Mouse (Mus musculus): ENCODE measurements around the gene Tmbim1. TPM values are rescaled to one million over a fixed set of nuclear protein-coding genes. Genes with fewer than 3 reads are reported as not detected.

Tmbim1 gene
- polyA plus RNA-seq, 2 experiments: 41.7 to 48.0 TPM

- peaks cover 29% of the 10 kb centered on the region for H3K4me1 ChIP-seq (ENCODE audit: control insufficient read depth, insufficient read depth, low read length)
Measured at GRCm38 (mm10) chr1:74294090-74294643, 11.3 kb downstream of the Tmbim1 start.

GRCm38 (mm10) chr1:74293306-74293960, 12.0 kb downstream of the Tmbim1 start:
- H3K27ac ChIP-seq (replicated peaks; ENCODE audit: low read depth, low read length): no peak overlapping the region
- no peak overlapping the region for H3K4me3 ChIP-seq (replicated peaks; ENCODE audit: low read length)
- no peak for DNase-seq (ENCODE audit: low spot score)
- no peaks in the 10 kb centered on the region for H3K27me3 ChIP-seq (ENCODE audit: control insufficient read depth, insufficient read depth, low read length)
- H3K9ac ChIP-seq (ENCODE audit: low read depth, low read length, severe bottlenecking): no peak overlapping the region
- H3K4me2 ChIP-seq (replicated peaks; ENCODE audit: low read depth, low read length, severe bottlenecking): no peak overlapping the region
- no peak for ATAC-seq (ENCODE audit: low FRiP score, low read depth)
- H3K36me3 ChIP-seq (ENCODE audit: control insufficient read depth, insufficient read depth, low read length): peaks cover 54% of the 10 kb centered on the region
- TF ChIP-seq POLR2A (IDR thresholded peaks at IDR 0.05; ENCODE audit: borderline replicate concordance, extremely low read depth, insufficient read depth, insufficient read length): no peak
- WGBS: 88% methylated on average over 8 of the region's 8 CpGs
- no peaks in the 10 kb centered on the region for H3K9me3 ChIP-seq (ENCODE audit: control insufficient read depth, low read length)
- peaks cover 29% of the 10 kb centered on the region for H3K4me1 ChIP-seq (ENCODE audit: control insufficient read depth, insufficient read depth, low read length)

More at GRCm38 (mm10) chr1:74294090-74294643, 11.3 kb downstream of the Tmbim1 start:
- 89% methylated on average over 3 of the region's 3 CpGs for WGBS
- TF ChIP-seq POLR2A (IDR thresholded peaks at IDR 0.05; ENCODE audit: borderline replicate concordance, extremely low read depth, insufficient read depth, insufficient read length): no peak
- Histone ChIP-seq H3K4me3 (replicated peaks; ENCODE audit: low read length) (no peak overlapping the region), H3K27ac (replicated peaks; ENCODE audit: low read depth, low read length) (no peak overlapping the region), H3K9ac (ENCODE audit: low read depth, low read length, severe bottlenecking) (no peak overlapping the region), H3K36me3 (ENCODE audit: control insufficient read depth, insufficient read depth, low read length) (peaks cover 47% of the 10 kb centered on the region), H3K27me3 (ENCODE audit: control insufficient read depth, insufficient read depth, low read length) (no peaks in the 10 kb centered on the region), H3K9me3 (ENCODE audit: control insufficient read depth, low read length) (no peaks in the 10 kb centered on the region), H3K4me2 (replicated peaks; ENCODE audit: low read depth, low read length, severe bottlenecking) (no peak overlapping the region)
- DNase-seq (ENCODE audit: low spot score): no peak
- no peak for ATAC-seq (ENCODE audit: low FRiP score, low read depth)

GRCm38 (mm10) chr1:74292331-74293020, 12.9 kb downstream of the Tmbim1 start:
- no peak overlapping the region for H3K27ac ChIP-seq (replicated peaks; ENCODE audit: low read depth, low read length)
- TF ChIP-seq POLR2A (IDR thresholded peaks at IDR 0.05; ENCODE audit: borderline replicate concordance, extremely low read depth, insufficient read depth, insufficient read length): no peak
- WGBS: 89% methylated on average over 11 of the region's 11 CpGs
- peaks cover 56% of the 10 kb centered on the region for H3K36me3 ChIP-seq (ENCODE audit: control insufficient read depth, insufficient read depth, low read length)
- no peaks in the 10 kb centered on the region for H3K9me3 ChIP-seq (ENCODE audit: control insufficient read depth, low read length)
- no peak overlapping the region for H3K4me3 ChIP-seq (replicated peaks; ENCODE audit: low read length)
- no peaks in the 10 kb centered on the region for H3K27me3 ChIP-seq (ENCODE audit: control insufficient read depth, insufficient read depth, low read length)
- no peak for DNase-seq (ENCODE audit: low spot score)
- H3K4me1 ChIP-seq (ENCODE audit: control insufficient read depth, insufficient read depth, low read length): peaks cover 28% of the 10 kb centered on the region
- ATAC-seq (ENCODE audit: low FRiP score, low read depth): no peak
- H3K4me2 ChIP-seq (replicated peaks; ENCODE audit: low read depth, low read length, severe bottlenecking): no peak overlapping the region
- H3K9ac ChIP-seq (ENCODE audit: low read depth, low read length, severe bottlenecking): no peak overlapping the region

- TF ChIP-seq POLR2A (IDR thresholded peaks at IDR 0.05; ENCODE audit: borderline replicate concordance, extremely low read depth, insufficient read depth, insufficient read length): no peak
- Histone ChIP-seq H3K27ac (replicated peaks; ENCODE audit: low read depth, low read length) (no peak overlapping the region), H3K36me3 (ENCODE audit: control insufficient read depth, insufficient read depth, low read length) (peaks cover 56% of the 10 kb centered on the region), H3K9ac (ENCODE audit: low read depth, low read length, severe bottlenecking) (no peak overlapping the region), H3K4me2 (replicated peaks; ENCODE audit: low read depth, low read length, severe bottlenecking) (no peak overlapping the region), H3K9me3 (ENCODE audit: control insufficient read depth, low read length) (no peaks in the 10 kb centered on the region), H3K4me3 (replicated peaks; ENCODE audit: low read length) (no peak overlapping the region), H3K27me3 (ENCODE audit: control insufficient read depth, insufficient read depth, low read length) (no peaks in the 10 kb centered on the region), H3K4me1 (ENCODE audit: control insufficient read depth, insufficient read depth, low read length) (peaks cover 13% of the 10 kb centered on the region)
- 90% methylated on average over 5 of the region's 5 CpGs for WGBS
- no peak for DNase-seq (ENCODE audit: low spot score)
- ATAC-seq (ENCODE audit: low FRiP score, low read depth): no peak
Measured at GRCm38 (mm10) chr1:74290141-74290540, 15.3 kb downstream of the Tmbim1 start.

GRCm38 (mm10) chr1:74289740-74290139, 15.7 kb downstream of the Tmbim1 start:
- WGBS: 70% methylated on average over 2 of the region's 2 CpGs
- H3K27me3 ChIP-seq (ENCODE audit: control insufficient read depth, insufficient read depth, low read length): no peaks in the 10 kb centered on the region
- ATAC-seq (ENCODE audit: low FRiP score, low read depth) (no peak), DNase-seq (ENCODE audit: low spot score) (no peak)
- TF ChIP-seq POLR2A (IDR thresholded peaks at IDR 0.05; ENCODE audit: borderline replicate concordance, extremely low read depth, insufficient read depth, insufficient read length): no peak
- H3K9ac ChIP-seq (ENCODE audit: low read depth, low read length, severe bottlenecking): no peak overlapping the region
- H3K9me3 ChIP-seq (ENCODE audit: control insufficient read depth, low read length): no peaks in the 10 kb centered on the region
- H3K27ac ChIP-seq (replicated peaks; ENCODE audit: low read depth, low read length): no peak overlapping the region
- H3K4me3 ChIP-seq (replicated peaks; ENCODE audit: low read length): no peak overlapping the region
- H3K4me2 ChIP-seq (replicated peaks; ENCODE audit: low read depth, low read length, severe bottlenecking): no peak overlapping the region
- H3K36me3 ChIP-seq (ENCODE audit: control insufficient read depth, insufficient read depth, low read length): peaks cover 54% of the 10 kb centered on the region
- peaks cover 9% of the 10 kb centered on the region for H3K4me1 ChIP-seq (ENCODE audit: control insufficient read depth, insufficient read depth, low read length)
